Mouse (Mus musculus) naive thymus-derived CD4-positive, alpha-beta T cell, adult 2 months (primary cell): Measurements from ENCODE around the gene Rnf183.

Experiments used
- DNase-seq: peaks from one replicate; pipeline ENCODE4 v3.0.0-alpha.2; 2011; ENCODE audit warnings: low read depth

Rnf183 gene

DNA sequence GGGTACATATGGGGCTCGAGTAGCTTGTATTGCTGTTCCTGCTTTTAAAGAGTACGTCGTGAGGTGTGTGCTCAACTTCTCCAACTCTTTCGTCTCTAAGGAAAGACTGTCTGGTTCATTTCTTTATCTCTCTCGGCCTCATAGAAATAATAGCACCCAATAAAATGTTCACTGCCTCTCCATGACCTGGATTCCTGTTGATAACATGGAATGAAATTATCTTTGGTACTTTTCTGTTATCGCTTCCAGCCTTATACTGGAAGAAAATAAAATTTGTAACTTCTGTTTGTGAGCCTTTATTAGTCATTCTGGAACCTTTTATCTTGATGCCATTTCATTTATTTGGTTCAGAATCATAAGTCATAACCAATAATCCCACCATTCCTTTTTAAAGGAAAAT is 51.8 kb downstream of the Rnf183 start:
- no peak for DNase-seq

DNA sequence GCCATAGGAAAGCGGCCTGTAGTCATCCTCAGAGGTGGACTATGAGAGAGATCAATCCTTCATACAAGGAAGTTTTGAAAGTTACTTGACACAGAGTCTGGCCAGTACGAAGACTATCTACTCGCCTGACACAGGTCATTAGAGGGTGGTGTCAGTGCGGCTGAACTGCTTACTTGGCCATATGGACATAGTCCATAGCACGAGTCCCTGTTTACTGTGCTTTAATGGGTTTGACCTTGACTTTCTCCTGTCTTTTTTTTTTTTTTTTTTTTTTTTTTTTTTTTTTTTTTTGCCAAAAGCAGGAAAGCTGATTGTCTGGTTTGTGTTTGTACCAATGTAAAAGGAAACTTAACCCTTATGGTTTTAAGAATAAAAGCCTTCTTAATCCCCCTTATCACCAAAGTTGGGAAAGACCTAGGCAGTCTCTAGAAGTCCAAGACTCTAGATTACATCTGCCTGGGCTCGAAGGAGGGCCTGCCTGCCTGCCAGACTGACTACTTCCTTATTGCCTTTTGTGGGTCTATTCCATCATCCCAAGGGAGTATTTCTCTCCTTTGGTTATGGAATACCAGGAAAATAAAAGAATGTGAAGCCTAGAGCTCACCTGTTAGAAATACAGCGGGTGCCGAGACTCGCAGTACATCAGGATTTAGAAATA is 55.2 kb downstream of the Rnf183 start:
- DNase-seq: no peak
